Mouse (Mus musculus) lung, adult 2 months (tissue): ENCODE data around the gene Ugt1a10.

Experiments used
- CTCF ChIP-seq: fragments of 200-500 bp; IDR thresholded peaks from 2 replicates; pipeline ENCODE4 v1.5.1; 2011; ENCODE audit warnings: mild to moderate bottlenecking, low read length, control low read depth; ENCODE audit not compliant: insufficient read depth
- POLR2A ChIP-seq: fragments of 200-500 bp; IDR thresholded peaks from 2 replicates; pipeline ENCODE4 v1.6.1; 2011; ENCODE audit warnings: low read depth, mild to moderate bottlenecking, control low read depth, low read length, borderline replicate concordance; ENCODE audit errors: extremely low read depth

- TF ChIP-seq POLR2A (no peak), CTCF (no peak)
Observed at GRCm38 (mm10) chr1:88055088-88055487, at the start of gene Ugt1a10.
